Mouse (Mus musculus) kidney, adult 2 months (tissue): ENCODE measurements around the gene Txnrd3.

ENCODE experiments used
- CTCF ChIP-seq: fragments of 200-500 bp; conservative IDR thresholded peaks from 2 replicates; pipeline ENCODE4 v1.5.1; 2011; ENCODE audit warnings: low read depth, mild to moderate bottlenecking, control low read depth, low read length, moderate library complexity, mixed read lengths; ENCODE audit not compliant: insufficient read depth, insufficient read length
- POLR2A ChIP-seq: fragments of 200-500 bp; IDR thresholded peaks from one replicate; pipeline ENCODE4 v1.6.1; 2011; ENCODE audit warnings: low read depth, low read length, control low read depth

DNA sequence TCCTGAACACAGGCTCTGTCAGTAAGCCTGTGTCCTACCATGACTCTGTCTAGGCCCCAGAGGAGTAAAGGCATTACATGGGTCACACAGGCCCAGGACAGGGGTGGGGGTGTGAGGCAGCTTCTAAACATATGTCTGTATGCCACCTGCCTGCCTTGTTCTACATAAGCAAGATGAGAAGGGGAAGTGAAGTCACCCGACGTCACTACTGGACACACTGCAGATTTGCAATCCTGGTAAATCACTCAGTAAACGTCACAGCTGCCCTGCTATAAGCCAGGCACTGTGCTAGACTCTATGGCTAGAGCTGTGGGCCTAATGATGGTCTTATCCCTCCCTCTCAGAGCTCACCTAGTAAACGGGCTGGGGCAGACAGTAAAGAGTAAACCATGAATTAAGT lies 5.8 kb upstream of the Txnrd3 start:
- TF ChIP-seq POLR2A (no peak), CTCF (no peak)
